Mouse (Mus musculus): ENCODE results near the gene Mllt10. TPM values are rescaled to one million over a fixed set of nuclear protein-coding genes. Genes with fewer than 3 reads are reported as not detected.

Gene Mllt10
- polyA plus RNA-seq, 1 experiment from 2014 or later: 36.4 TPM

DNA sequence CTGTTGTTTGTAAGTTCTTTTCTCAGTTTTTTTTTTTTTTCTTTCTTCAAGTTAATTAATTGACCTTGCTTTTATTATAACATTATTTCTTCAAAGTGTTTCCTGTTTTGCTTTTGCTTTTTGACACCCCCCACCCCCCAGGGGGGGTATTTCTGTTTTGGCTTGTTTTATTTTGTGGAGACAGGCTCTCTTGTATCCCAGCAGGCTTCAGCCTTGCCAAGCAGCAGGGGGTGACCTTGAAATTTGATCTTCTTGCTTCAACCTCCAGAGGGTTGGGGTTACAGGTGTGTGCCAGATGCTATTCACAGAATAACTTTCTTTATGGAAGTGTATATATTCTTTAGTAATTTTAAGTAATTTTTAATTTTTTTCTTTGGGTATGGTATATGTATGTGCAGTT, 56.4 kb downstream of the Mllt10 start:
- Histone ChIP-seq H3K27me3 (ENCODE audit: control insufficient read depth, insufficient read depth, low read length) (no peaks in the 10 kb centered on the region), H3K9ac (ENCODE audit: low read depth, low read length) (no peak overlapping the region), H3K4me3 (ENCODE audit: low read depth, low read length) (no peak overlapping the region), H3K27ac (ENCODE audit: low read depth, low read length) (no peak overlapping the region), H3K4me1 (ENCODE audit: control insufficient read depth, insufficient read depth, low read length) (no peaks in the 10 kb centered on the region; the same call in 1 of the 2 replicates), H3K4me2 (no peak overlapping the region), H3K36me3 (ENCODE audit: control insufficient read depth, insufficient read depth, low read length) (peaks cover 9% of the 10 kb centered on the region; the same call in 1 of the 2 replicates), H3K9me3 (replicated peaks; ENCODE audit: control insufficient read depth, low read length) (no peaks in the 10 kb centered on the region)
- ATAC-seq (replicated peaks; ENCODE audit: insufficient number of reproducible peaks, low FRiP score, low TSS enrichment): no peak

DNA sequence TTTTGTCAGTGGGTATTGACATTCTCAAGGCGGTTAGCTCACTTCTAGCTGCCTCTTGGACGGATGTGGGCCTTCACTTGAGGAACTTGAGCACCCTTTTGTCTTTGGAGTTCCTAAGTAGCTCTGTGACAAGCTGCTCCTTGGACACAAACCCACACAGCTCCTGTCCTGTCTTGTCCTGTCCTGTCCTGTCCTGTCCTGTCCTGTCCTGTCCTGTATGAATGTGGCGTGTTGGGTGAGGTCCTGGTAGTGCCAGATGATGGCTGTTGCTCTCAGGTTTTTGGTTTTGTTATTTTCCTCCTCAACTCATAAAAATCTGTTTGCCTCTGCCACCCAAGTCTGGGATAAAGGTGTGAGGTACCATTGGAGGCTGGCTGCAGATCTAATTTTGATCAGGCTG, 61.4 kb downstream of the Mllt10 start:
- Histone ChIP-seq H3K4me3 (ENCODE audit: low read depth, low read length) (no peak overlapping the region), H3K9me3 (replicated peaks; ENCODE audit: control insufficient read depth, low read length) (no peaks in the 10 kb centered on the region), H3K4me2 (no peak overlapping the region), H3K27ac (ENCODE audit: low read depth, low read length) (no peak overlapping the region), H3K36me3 (ENCODE audit: control insufficient read depth, insufficient read depth, low read length) (peaks cover 12% of the 10 kb centered on the region; the same call in 1 of the 2 replicates), H3K27me3 (ENCODE audit: control insufficient read depth, insufficient read depth, low read length) (no peaks in the 10 kb centered on the region), H3K9ac (ENCODE audit: low read depth, low read length) (no peak overlapping the region), H3K4me1 (ENCODE audit: control insufficient read depth, insufficient read depth, low read length) (no peaks in the 10 kb centered on the region)
- 83% methylated on average over 3 of the region's 3 CpGs for WGBS (ENCODE audit: insufficient replicate concordance)
- ATAC-seq (replicated peaks; ENCODE audit: insufficient number of reproducible peaks, low FRiP score, low TSS enrichment): no peak

DNA sequence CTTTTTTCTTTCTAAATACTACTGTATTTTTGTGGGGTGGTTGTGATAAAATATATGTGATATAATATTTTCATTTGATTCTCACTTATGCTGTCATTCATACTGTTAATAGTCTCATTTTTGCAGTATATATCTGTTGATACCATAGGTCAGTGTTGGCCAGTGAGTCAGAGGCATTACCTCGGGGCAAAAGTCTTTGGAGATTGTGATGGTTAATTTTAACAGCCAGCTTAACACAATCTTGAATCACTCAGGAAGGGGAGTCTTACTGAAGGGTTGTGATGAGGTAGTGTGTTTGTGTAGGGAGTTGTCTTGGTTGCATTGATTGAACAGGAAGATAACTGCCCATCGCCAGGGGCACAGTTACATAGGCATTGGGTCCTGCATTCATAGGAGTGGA, 83.1 kb downstream of the Mllt10 start:
- 79% methylated on average over 2 of the region's 2 CpGs for WGBS (ENCODE audit: insufficient replicate concordance)
- no peaks in the 10 kb centered on the region for H3K9me3 ChIP-seq (replicated peaks; ENCODE audit: control insufficient read depth, low read length)
- no peak overlapping the region for H3K4me3 ChIP-seq (ENCODE audit: low read depth, low read length)
- no peak overlapping the region for H3K9ac ChIP-seq (ENCODE audit: low read depth, low read length)
- no peak overlapping the region for H3K4me2 ChIP-seq
- peaks cover 12% of the 10 kb centered on the region for H3K36me3 ChIP-seq (ENCODE audit: control insufficient read depth, insufficient read depth, low read length)
- no peaks in the 10 kb centered on the region for H3K27me3 ChIP-seq (ENCODE audit: control insufficient read depth, insufficient read depth, low read length)
- no peaks in the 10 kb centered on the region for H3K4me1 ChIP-seq (ENCODE audit: control insufficient read depth, insufficient read depth, low read length)
- H3K27ac ChIP-seq (ENCODE audit: low read depth, low read length): no peak overlapping the region
- no peak for ATAC-seq (replicated peaks; ENCODE audit: insufficient number of reproducible peaks, low FRiP score, low TSS enrichment)

DNA sequence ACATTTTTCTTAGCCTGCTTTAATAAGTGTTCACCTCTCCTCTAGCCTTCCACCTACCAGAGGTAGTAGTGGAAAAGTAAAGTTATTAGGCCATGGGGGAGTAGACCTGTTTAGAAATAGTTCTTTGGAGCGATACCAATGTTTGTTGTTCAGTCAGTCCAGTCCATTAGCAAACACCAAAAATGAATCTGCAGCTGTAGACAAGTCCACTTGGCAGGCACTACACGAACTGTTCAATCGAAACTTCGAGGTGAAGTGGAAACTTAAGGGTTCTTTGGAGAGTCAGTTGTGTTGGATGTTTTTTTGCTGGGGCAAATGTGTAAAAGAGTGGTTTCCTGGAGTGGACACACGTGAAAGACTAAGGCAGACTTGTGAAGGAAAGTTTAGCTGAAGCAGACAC, 84.6 kb downstream of the Mllt10 start:
- no peaks in the 10 kb centered on the region for H3K9me3 ChIP-seq (replicated peaks; ENCODE audit: control insufficient read depth, low read length)
- no peak overlapping the region for H3K4me3 ChIP-seq (ENCODE audit: low read depth, low read length)
- no peaks in the 10 kb centered on the region for H3K4me1 ChIP-seq (ENCODE audit: control insufficient read depth, insufficient read depth, low read length)
- no peak overlapping the region for H3K9ac ChIP-seq (ENCODE audit: low read depth, low read length)
- H3K4me2 ChIP-seq: no peak overlapping the region
- no peak for ATAC-seq (replicated peaks; ENCODE audit: insufficient number of reproducible peaks, low FRiP score, low TSS enrichment)
- H3K36me3 ChIP-seq (ENCODE audit: control insufficient read depth, insufficient read depth, low read length): peaks cover 12% of the 10 kb centered on the region
- WGBS (ENCODE audit: insufficient replicate concordance): 93% methylated on average over 5 of the region's 5 CpGs
- no peaks in the 10 kb centered on the region for H3K27me3 ChIP-seq (ENCODE audit: control insufficient read depth, insufficient read depth, low read length)
- no peak overlapping the region for H3K27ac ChIP-seq (ENCODE audit: low read depth, low read length)

DNA sequence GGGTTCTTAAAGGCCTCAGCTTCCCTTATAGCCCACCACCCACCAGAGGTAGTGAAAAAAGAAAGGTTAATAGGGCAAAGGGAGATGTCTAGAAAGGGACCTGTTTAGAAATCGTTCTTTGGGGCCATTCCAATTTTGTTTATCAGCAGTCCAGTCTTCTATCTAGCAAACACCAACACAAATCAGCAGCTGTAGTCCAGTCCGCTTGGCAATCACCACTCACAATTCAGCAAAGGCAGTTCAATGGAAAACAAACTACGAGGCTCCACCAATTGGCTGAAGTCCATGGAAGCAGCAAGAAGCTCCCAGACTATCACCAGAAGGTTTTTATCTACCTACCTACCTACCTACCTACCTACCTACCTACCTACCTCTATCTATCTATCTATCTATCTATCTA, 101.1 kb downstream of the Mllt10 start:
- Histone ChIP-seq H3K36me3 (ENCODE audit: control insufficient read depth, insufficient read depth, low read length) (peaks cover 4% of the 10 kb centered on the region), H3K4me3 (ENCODE audit: low read depth, low read length) (no peak overlapping the region), H3K9ac (ENCODE audit: low read depth, low read length) (no peak overlapping the region), H3K4me1 (ENCODE audit: control insufficient read depth, insufficient read depth, low read length) (no peaks in the 10 kb centered on the region), H3K4me2 (no peak overlapping the region), H3K27me3 (ENCODE audit: control insufficient read depth, insufficient read depth, low read length) (no peaks in the 10 kb centered on the region), H3K9me3 (replicated peaks; ENCODE audit: control insufficient read depth, low read length) (no peaks in the 10 kb centered on the region), H3K27ac (ENCODE audit: low read depth, low read length) (no peak overlapping the region)
- 85% methylated on average over 3 of the region's 3 CpGs for WGBS (ENCODE audit: insufficient replicate concordance)
- no peak for ATAC-seq (replicated peaks; ENCODE audit: insufficient number of reproducible peaks, low FRiP score, low TSS enrichment)

DNA sequence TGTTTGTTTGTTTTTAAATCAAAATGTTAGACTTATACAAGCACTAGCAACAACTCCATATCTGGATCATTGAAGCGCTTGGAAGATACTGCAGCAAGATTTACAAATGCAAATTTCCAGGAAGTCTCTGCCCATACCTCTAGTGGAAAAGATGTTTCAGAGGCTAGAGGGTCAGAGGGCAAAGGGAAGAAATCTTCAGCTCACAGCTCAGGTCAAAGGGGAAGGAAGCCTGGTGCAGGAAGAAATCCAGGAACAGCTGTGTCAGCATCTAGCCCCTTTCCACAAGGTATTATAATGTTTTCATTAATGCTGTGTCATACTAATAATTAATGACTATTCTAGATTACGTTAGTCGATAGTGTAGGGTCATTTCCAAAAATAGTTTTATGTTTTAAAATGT, 104.4 kb downstream of the Mllt10 start:
- H3K4me2 ChIP-seq: no peak overlapping the region
- H3K36me3 ChIP-seq (ENCODE audit: control insufficient read depth, insufficient read depth, low read length): peaks cover 15% of the 10 kb centered on the region
- ATAC-seq (replicated peaks; ENCODE audit: insufficient number of reproducible peaks, low FRiP score, low TSS enrichment): no peak
- H3K9me3 ChIP-seq (replicated peaks; ENCODE audit: control insufficient read depth, low read length): no peaks in the 10 kb centered on the region
- no peaks in the 10 kb centered on the region for H3K27me3 ChIP-seq (ENCODE audit: control insufficient read depth, insufficient read depth, low read length)
- no peak overlapping the region for H3K4me3 ChIP-seq (ENCODE audit: low read depth, low read length)
- H3K9ac ChIP-seq (ENCODE audit: low read depth, low read length): no peak overlapping the region
- no peaks in the 10 kb centered on the region for H3K4me1 ChIP-seq (ENCODE audit: control insufficient read depth, insufficient read depth, low read length)
- WGBS (ENCODE audit: insufficient replicate concordance): 86% methylated on average over 3 of the region's 3 CpGs
- H3K27ac ChIP-seq (ENCODE audit: low read depth, low read length): no peak overlapping the region

DNA sequence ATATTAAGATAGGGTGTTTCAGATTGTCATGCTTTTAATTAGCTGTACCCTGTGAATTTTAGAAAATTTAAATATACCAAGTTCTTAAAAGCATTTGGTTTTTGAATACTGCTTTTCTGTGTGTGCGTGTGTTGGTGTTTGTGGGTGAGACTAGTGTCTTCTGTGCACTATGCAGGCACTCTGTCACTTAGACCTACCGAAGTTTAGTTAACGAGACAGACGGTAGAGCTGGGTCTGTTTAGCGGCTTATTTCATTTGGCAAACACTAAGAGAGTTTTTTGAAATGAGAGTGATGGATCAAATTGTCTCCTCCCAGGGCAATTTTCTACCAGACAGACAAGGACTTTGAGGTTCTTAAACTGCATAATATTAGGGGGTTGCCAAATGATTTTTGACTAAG, 106.0 kb downstream of the Mllt10 start:
- Histone ChIP-seq H3K4me2 (no peak overlapping the region), H3K9me3 (replicated peaks; ENCODE audit: control insufficient read depth, low read length) (no peaks in the 10 kb centered on the region), H3K27me3 (ENCODE audit: control insufficient read depth, insufficient read depth, low read length) (no peaks in the 10 kb centered on the region), H3K4me3 (ENCODE audit: low read depth, low read length) (no peak overlapping the region), H3K36me3 (ENCODE audit: control insufficient read depth, insufficient read depth, low read length) (peaks cover 12% of the 10 kb centered on the region), H3K4me1 (ENCODE audit: control insufficient read depth, insufficient read depth, low read length) (no peaks in the 10 kb centered on the region), H3K27ac (ENCODE audit: low read depth, low read length) (no peak overlapping the region), H3K9ac (ENCODE audit: low read depth, low read length) (no peak overlapping the region)
- 91% methylated on average over 5 of the region's 5 CpGs for WGBS (ENCODE audit: insufficient replicate concordance)
- no peak for ATAC-seq (replicated peaks; ENCODE audit: insufficient number of reproducible peaks, low FRiP score, low TSS enrichment)

DNA sequence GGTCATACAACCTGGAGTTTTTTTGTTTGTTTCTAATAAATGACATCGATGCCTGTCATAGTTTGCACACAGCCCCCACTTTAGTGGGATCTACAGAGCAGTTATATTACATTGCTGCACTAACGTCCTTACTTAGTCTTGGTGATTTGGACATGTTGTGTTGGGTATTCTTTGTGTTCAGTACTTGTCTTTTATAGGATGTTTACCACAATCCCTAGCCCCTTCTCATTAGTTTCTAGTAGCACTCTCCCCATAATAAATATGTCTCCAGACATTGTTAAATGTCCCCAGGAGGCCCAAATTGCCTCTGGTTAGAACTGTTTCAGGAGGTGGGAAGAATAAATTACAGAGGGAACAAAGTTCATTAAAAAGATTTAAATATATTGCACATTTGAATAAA, 110.5 kb downstream of the Mllt10 start:
- 89% methylated on average over 2 of the region's 2 CpGs for WGBS (ENCODE audit: insufficient replicate concordance)
- H3K9me3 ChIP-seq (replicated peaks; ENCODE audit: control insufficient read depth, low read length): no peaks in the 10 kb centered on the region

DNA sequence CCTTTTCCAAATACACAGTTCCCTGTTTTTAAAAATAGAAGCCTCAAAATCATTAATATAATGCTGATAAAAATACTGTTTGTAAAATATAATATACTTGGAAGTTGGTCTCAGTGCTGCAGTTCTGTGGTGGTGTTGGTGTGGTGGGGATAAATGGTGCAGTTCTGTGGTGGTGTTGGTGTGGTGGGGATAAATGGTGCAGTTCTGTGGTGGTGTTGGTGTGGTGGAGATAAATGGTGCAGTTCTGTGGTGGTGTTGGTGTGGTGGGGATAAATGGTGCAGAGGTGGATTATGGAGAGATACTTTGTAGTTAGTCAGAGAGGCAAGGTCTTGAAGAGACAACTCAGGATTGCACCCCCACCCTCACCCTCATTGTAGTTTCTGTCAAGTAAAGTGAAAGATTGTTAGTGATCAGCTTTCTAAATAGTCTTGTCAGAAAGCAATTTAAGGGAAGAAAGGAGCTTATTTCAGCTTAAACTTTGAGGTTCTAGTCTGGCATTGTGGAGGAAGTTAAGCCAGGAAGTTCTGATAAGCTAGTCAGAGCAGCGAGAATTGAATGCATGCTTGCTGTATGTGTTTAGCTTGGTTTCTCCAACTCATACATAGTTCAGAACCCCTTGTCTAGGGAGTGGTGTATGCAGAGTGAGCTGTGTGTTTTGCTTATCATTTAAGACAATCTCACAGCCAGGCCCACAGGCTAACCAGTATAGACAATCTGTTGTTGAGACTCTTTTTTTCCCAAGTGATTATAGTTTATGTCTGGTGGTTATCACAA, 114.3 kb downstream of the Mllt10 start:
- WGBS (ENCODE audit: insufficient replicate concordance): 36% methylated on average over 1 of the region's 1 CpGs
- Histone ChIP-seq H3K27ac (ENCODE audit: low read depth, low read length) (no peak overlapping the region), H3K4me2 (no peak overlapping the region), H3K4me3 (ENCODE audit: low read depth, low read length) (no peak overlapping the region), H3K36me3 (ENCODE audit: control insufficient read depth, insufficient read depth, low read length) (peaks cover 6% of the 10 kb centered on the region), H3K9ac (ENCODE audit: low read depth, low read length) (no peak overlapping the region), H3K4me1 (ENCODE audit: control insufficient read depth, insufficient read depth, low read length) (no peaks in the 10 kb centered on the region), H3K9me3 (replicated peaks; ENCODE audit: control insufficient read depth, low read length) (no peaks in the 10 kb centered on the region), H3K27me3 (ENCODE audit: control insufficient read depth, insufficient read depth, low read length) (no peaks in the 10 kb centered on the region)
- ATAC-seq (replicated peaks; ENCODE audit: insufficient number of reproducible peaks, low FRiP score, low TSS enrichment): no peak

More for the DNA sequence above, 110.5 kb downstream of the Mllt10 start:
- Histone ChIP-seq H3K4me2 (no peak overlapping the region), H3K36me3 (ENCODE audit: control insufficient read depth, insufficient read depth, low read length) (peaks cover 16% of the 10 kb centered on the region), H3K27me3 (ENCODE audit: control insufficient read depth, insufficient read depth, low read length) (no peaks in the 10 kb centered on the region), H3K4me1 (ENCODE audit: control insufficient read depth, insufficient read depth, low read length) (no peaks in the 10 kb centered on the region), H3K9ac (ENCODE audit: low read depth, low read length) (no peak overlapping the region), H3K4me3 (ENCODE audit: low read depth, low read length) (no peak overlapping the region), H3K27ac (ENCODE audit: low read depth, low read length) (no peak overlapping the region)
- no peak for ATAC-seq (replicated peaks; ENCODE audit: insufficient number of reproducible peaks, low FRiP score, low TSS enrichment)

Measured in heart, embryonic 11.5 days (tissue).